Mouse (Mus musculus) fibroblast of lung, adult 2 months (primary cell): Measurements from ENCODE around the gene Mum1.

Experiments used
- DNase-seq: peaks from one replicate; pipeline ENCODE4 v3.0.0-alpha.2; 2011; ENCODE audit warnings: low read depth

Mum1 gene

GRCm38 (mm10) chr10:80226416-80227165 lies at the start of gene Mum1:
Gene Mum1, plus strand, starts transcription at chr10:80226434.
- peak; percentile 98 for DNase-seq

- no peak for DNase-seq
Measured at GRCm38 (mm10) chr10:80177441-80178279, 48.6 kb upstream of the Mum1 start.

GRCm38 (mm10) chr10:80179068-80180051 lies 46.9 kb upstream of the Mum1 start, which contains the start of gene Efna2:
Gene Efna2, plus strand, starts transcription at chr10:80179482.
- DNase-seq = no peak

- DNase-seq = no peak
Measured at GRCm38 (mm10) chr10:80180288-80180687, 45.9 kb upstream of the Mum1 start.

GRCm38 (mm10) chr10:80180823-80181222 lies 45.4 kb upstream of the Mum1 start:
- no peak for DNase-seq

GRCm38 (mm10) chr10:80182547-80182946 lies 43.7 kb upstream of the Mum1 start:
- DNase-seq = no peak

- DNase-seq = no peak
Measured at GRCm38 (mm10) chr10:80186649-80187048, 39.6 kb upstream of the Mum1 start.

GRCm38 (mm10) chr10:80187739-80188138 lies 38.5 kb upstream of the Mum1 start:
- no peak for DNase-seq

GRCm38 (mm10) chr10:80188453-80189024 lies 37.7 kb upstream of the Mum1 start:
- DNase-seq = no peak

- DNase-seq = no peak
Measured at GRCm38 (mm10) chr10:80189999-80190398, 36.2 kb upstream of the Mum1 start.

- DNase-seq = no peak
Measured at GRCm38 (mm10) chr10:80190491-80191051, 35.7 kb upstream of the Mum1 start.

GRCm38 (mm10) chr10:80193976-80194375 lies 32.3 kb upstream of the Mum1 start:
- DNase-seq = no peak

- DNase-seq = no peak
Measured at GRCm38 (mm10) chr10:80194441-80194840, 31.8 kb upstream of the Mum1 start.

- no peak for DNase-seq
Measured at GRCm38 (mm10) chr10:80196167-80196566, 30.1 kb upstream of the Mum1 start.

GRCm38 (mm10) chr10:80196778-80197581 lies 29.3 kb upstream of the Mum1 start:
- DNase-seq = no peak

- peak; percentile 36 for DNase-seq
Measured at GRCm38 (mm10) chr10:80199440-80200008, 26.7 kb upstream of the Mum1 start.

GRCm38 (mm10) chr10:80200485-80200884 lies 25.7 kb upstream of the Mum1 start:
- no peak for DNase-seq

- DNase-seq = no peak
Measured at GRCm38 (mm10) chr10:80204055-80204454, 22.2 kb upstream of the Mum1 start.

- no peak for DNase-seq
Measured at GRCm38 (mm10) chr10:80207201-80207600, 19.0 kb upstream of the Mum1 start.

GRCm38 (mm10) chr10:80207676-80208075 lies 18.6 kb upstream of the Mum1 start:
- no peak for DNase-seq
